Mouse (Mus musculus) retina, postnatal 7 days (tissue): Measurements from ENCODE around the gene Prmt1.

ENCODE experiments used
- DNase-seq: peaks from one replicate; pipeline ENCODE4 v3.0.0-alpha.2; 2012; ENCODE audit warnings: low read depth, low spot score

The Prmt1 gene

DNA sequence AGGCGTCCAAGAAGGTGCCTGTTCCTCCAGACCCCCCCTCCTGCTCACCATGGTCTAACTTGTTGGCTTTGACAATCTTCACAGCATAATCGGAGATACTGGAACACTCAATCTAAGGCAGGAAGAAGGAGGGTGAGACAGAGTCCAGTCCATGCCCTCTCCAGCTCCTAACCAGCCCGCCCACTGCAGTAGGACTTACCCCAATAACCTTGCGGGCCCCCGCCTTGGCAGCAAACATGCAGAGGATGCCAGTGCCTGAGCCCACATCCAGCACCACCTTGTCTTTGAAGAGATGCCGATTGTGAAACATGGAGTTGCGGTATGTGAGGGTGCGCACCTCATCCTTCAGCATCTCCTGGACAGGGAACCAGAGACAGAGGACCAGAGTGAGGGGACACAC is 4.8 kb downstream of the Prmt1 start:
- DNase-seq, result no peak

DNA sequence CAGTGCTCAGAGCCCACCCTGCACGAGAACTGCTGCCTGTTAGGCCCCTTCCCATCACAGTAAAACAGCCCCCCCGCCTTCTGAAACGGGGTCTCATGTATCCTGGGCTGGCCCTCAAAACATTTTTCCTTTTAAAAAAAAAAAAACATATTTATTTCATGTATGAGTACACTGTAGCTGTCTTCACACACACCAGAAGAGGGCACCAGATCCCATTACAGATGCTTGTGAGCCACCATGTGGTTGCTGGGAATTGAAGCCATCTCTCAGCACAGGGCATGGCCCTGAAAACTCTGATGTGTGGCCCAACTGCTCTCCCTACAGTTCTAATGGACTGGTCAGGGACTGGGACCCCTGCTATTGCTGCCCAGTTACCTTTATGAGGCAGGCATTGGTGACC is 8.1 kb downstream of the Prmt1 start:
- DNase-seq, result no peak

GRCm38 (mm10) chr7:44975117-44975419 is 11.3 kb downstream of the Prmt1 start:
- no peak for DNase-seq

DNA sequence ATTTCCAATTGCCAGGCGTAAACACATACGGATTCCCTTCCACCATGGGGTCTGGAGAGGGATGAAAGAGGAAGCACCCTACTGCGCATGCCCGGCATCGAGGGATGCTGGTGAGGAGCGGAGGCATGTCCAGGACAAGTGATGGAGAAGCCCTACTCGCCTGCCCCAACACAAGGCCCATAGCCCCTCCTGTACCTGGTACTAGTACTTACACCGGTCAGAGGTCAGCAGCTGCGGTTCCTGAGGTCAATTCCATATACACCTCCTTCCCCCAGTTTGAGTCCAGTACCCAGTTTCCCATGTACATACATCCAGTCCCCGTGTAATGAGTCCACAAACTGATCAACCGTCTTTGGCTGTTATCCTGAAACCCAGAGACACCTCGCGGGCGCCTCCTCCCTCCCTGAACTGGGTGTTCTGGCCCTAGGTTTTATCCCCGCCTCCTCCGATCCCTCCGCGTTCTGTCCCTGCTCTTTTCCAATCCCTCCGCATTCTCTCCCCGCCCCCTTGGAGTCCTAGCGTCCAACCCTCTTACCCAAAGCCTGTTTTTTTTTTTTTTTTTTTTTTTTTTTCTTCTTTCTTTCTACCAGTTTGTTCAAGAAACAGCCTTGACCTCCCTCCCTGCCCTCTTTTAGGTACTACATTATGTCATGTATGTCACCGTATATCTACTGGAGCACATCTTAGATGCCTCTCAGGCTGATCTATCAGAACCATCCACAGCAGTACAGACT is 11.8 kb downstream of the Prmt1 start, which contains the start of gene Cpt1c:
Gene Cpt1c, minus strand, starts transcription at position 469 of the 734 bp plus-strand sequence.
- DNase-seq, result peak; percentile 71

DNA sequence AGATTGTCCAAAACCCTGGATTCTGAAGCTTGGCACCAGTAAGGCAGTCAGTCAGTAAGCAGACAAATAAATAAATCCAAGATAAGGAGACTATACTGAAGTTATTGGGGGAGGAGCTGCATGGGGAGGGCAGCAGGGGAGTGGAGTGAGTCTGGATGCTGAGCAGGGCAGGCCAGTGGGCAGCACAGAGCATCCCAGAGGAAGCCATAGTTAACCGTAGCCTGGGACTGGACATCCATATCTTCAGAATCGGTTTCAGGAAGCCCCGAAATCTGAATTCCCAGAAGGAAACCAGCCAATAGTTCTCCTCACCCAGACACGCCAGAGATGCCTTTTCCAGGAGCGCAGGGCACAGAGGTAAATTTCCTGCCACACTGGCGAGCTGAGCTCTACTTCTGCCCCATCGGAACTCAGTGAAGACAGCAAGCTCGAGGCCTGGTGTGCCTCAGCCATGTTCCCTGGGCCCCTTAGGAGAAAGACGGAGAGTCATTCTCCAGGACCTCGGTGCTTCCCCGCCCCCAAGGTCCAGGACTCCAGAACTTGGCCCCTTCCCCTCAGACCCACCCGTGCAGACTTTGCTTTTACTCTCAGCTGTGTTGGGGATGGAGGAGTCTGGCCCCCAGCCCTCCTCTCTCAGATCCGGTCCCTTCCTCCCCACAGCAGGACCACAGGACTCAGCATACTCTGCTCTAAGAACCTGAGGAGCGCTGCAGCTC is 12.8 kb downstream of the Prmt1 start:
- no peak for DNase-seq

- DNase-seq, result no peak
These were observed 15.2 kb downstream of the Prmt1 start for GRCm38 (mm10) chr7:44971142-44971541.

- DNase-seq, result peak; percentile 67
These were observed 16.1 kb downstream of the Prmt1 start for GRCm38 (mm10) chr7:44970231-44970691.

DNA sequence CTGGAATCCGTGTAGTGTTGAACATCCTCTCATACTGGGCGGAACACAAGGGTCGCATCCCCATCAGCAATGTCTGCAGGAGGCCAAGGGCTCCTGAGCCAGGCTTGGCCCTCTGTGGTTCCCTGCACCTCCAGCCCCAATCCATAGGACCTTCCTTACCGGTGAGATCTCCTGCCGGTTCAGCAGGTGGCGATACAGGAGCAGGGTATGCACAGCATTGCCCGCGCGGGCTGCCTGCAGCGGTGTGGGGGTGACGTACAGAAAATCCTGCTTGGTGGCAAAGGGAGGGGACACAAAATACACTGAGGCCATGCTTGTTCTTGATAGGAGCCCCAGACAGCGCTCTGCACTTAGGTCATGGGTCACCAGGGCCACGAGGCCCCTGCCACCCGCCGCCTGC is 19.7 kb downstream of the Prmt1 start:
- no peak for DNase-seq

- DNase-seq, result no peak
These were observed 20.4 kb downstream of the Prmt1 start for GRCm38 (mm10) chr7:44965975-44966374.

DNA sequence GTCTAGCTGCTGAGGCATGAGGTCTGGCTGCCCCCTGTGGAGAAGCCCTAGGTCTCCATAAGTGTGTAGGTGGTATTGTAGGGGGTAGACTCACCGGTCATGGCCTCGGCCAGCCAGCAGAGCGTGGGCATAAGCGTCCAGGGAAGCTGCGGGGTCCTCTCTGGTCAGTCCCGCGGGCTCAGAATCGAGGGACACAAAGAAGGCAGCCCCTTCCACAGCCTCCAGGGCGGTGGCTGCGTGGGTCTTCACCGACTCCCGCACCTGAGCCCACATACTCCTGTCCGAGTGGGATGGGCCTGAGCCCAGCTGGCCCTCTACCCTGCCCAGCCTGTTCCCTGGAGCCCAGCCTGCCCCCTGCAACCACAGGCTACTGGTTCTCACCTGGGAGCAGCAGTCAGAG is 21.4 kb downstream of the Prmt1 start:
- no peak for DNase-seq

DNA sequence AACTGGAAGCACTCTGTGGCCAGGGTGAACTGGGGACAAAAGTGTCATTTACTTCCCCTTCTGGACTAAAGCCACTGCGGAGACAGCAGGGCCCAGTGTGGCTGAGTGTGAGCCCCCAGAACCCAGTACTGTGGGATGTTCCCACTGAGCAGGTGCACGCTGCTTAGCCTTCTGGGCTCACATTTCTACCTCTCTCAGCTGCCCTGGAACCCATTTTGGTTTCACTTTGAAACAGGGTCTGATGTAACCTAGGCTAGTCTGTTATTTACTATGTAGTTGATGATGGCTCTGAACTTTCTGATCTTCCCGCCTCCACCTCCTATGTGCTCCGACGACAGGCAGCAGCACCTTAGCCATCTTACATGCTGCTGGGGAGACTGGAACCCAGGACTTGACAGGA is 23.5 kb downstream of the Prmt1 start:
- no peak for DNase-seq

DNA sequence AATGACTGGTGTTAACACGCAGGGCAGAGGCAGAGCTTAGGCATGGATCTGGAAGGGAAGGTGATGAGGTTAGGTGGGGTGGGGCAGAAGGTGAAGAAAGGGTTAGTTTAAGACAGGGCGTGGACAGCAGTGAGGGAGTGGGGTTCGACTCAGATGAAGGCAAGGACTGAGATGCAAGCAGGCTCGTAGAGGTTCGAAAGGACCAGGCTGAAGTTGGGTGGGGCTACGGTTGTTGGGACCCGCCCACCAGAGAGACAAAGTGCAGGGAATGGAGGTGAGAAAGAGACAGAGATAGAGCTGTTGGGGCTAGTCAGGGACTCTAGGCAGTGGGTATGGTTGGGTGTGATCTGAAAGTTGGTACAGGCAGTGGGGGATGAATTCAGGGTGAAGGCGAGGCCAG is 24.0 kb downstream of the Prmt1 start:
- no peak for DNase-seq

DNA sequence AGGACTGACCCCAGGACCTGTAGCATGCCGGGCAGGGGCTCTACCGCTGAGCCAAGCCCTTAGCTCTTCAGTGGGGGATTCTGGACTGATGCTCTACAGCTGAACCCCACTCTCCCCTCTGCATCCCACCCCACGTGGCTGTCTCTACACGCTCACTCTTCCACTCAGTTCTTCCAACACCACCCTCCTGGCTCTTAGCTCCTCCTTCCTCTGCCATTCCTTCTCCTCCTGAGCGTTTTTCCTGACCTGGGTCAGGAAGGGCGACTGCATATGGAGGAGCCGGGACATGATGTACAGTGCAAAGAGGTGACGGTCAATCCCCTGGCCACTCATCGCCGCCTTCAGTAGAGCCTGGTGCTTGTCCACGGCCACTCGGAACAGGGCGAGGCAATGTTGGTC is 25.9 kb downstream of the Prmt1 start:
- DNase-seq, result no peak

- DNase-seq, result no peak
These were observed 26.4 kb downstream of the Prmt1 start for GRCm38 (mm10) chr7:44959874-44960511.

DNA sequence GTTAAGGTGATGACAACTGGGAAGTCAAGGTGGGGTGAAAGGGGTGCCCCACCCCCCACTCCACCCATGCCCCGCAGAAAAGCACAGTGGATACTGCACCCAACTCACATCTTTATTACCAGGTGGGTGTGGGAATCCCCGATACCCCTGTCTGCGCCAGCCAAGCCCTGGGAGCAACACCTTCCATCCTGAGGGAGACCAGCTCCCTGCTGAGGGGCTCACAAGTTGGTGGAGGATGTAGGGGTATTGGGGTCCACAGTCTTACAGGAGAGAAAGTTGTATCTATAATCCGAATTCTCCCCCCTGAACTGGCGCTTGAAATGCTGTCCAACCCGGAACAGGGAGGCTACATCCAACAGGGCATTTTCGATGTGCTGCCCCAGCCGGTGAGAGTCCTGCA is 27.1 kb downstream of the Prmt1 start:
- no peak for DNase-seq

GRCm38 (mm10) chr7:44958208-44958607 is 28.2 kb downstream of the Prmt1 start:
- no peak for DNase-seq

- no peak for DNase-seq
These were observed 29.1 kb downstream of the Prmt1 start for GRCm38 (mm10) chr7:44957183-44957835.

DNA sequence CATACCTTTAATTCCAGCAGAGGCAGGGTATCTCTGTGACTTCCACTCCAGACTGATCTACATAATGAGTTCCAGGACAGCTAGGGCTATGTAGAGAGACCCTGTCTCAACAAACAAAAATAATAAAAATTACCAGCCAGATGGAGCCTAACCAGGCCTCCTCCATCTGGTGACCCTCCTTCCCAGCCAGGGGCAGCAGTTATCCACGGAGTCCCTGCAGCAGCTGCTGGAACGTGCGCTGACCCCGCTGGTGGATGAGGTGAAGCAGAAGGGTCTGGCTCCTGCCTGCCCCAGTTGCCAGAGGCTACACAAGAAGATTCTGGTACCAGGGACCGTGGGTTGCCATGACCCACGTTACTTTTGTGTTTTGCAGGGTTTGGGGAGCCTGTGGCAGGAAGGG is 30.1 kb downstream of the Prmt1 start:
- no peak for DNase-seq

DNA sequence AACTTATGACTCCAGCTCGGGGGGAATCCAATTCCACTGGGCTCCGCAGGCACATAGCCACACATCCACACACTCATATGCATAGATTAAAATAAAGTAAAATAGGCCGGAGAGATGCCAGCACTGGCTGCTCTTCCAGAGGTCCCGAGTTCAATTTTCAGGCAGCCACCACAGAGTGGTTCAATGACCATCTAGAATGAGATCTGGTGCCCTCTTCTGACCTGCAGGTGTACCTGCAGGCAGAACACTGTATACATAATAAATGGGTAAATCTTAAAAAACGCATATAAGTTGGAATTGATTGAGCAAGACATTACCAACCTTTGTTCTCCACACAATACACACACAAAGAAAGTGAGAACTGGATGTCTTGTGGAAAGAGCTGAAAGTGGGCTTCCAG is 30.7 kb downstream of the Prmt1 start:
- no peak for DNase-seq

DNA sequence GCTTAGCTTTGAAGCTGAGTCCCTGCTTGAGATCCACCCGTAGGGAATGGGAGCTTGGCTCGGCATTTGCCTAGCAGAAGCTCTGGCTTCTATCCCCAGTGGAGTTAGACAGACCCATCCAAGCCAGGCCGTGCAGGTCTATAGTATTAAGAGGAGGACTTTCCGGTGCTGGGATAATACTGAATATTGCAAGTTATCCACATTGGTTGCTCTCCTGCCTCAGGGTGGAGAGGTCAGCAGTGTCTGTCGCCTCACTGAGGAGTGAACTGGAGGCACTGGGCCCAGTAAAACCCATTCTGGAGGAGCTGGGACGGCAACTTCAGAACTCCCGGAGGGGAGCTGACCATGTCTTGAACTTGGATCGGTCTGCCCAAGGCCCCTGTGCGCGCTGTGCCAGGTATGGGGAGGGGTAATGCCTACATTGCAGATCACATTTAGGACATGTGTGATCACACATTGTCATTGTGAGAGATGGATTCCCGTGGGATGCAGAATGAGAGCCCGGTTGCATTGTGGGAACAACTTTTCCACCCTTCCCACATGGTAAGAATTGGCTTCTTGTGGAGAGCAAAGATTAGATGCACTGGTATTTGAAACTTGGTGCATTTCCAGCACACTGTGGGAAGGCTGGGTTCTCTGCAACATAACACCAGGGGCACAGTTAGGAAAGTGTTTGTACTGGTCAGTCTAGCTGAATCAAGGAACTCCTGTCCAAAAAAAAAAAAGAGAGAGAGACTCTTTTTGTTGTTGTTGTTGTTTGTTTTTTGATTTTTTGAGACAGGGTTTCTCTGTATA is 32.1 kb downstream of the Prmt1 start:
- DNase-seq, result no peak

- DNase-seq, result no peak
These were observed 32.8 kb downstream of the Prmt1 start for GRCm38 (mm10) chr7:44953561-44953960.
